Mouse (Mus musculus) small intestine, adult 2 months (tissue): ENCODE measurements around the gene St6galnac1.

Experiments used
- CTCF ChIP-seq: fragments of 200-500 bp; IDR thresholded peaks from 2 replicates; pipeline ENCODE4 v1.5.1; 2012; ENCODE audit warnings: low read depth, mild to moderate bottlenecking, control low read depth, inconsistent platforms, low read length, moderate library complexity, mixed read lengths; ENCODE audit not compliant: insufficient replicate concordance, insufficient read length; ENCODE audit errors: extremely low read depth
- POLR2A ChIP-seq: fragments of 200-500 bp; IDR thresholded peaks from 2 replicates; pipeline ENCODE4 v1.6.1; 2012; ENCODE audit warnings: low read depth, mild to moderate bottlenecking, control low read depth, inconsistent platforms, low read length, moderate library complexity

- TF ChIP-seq CTCF (no peak), POLR2A (no peak)
Measured at GRCm38 (mm10) chr11:116784221-116784620, 8.9 kb upstream of the St6galnac1 start.
